Mouse (Mus musculus): ENCODE measurements around the gene Gramd2. TPM values are rescaled to one million over a fixed set of nuclear protein-coding genes. Genes with fewer than 3 reads are reported as not detected.

Gene Gramd2
- 13.2 and 15.2 TPM in 2 replicates for polyA plus RNA-seq (2012; rRNA removed)

- peak in 1 of 2 experiments; percentile 78 for DNase-seq (ENCODE audit: extremely low spot score in 1 of 2, low spot score in 1 of 2)
Observed at GRCm38 (mm10) chr9:59679678-59680533, at the start of gene Gramd2. TSS of gene Gramd2 (plus strand) at chr9:59680144.

GRCm38 (mm10) chr9:59638372-59638771 lies 41.6 kb upstream of the Gramd2 start:
- no peak for DNase-seq (ENCODE audit: extremely low spot score in 1 of 2, low spot score in 1 of 2)

GRCm38 (mm10) chr9:59639936-59640335 lies 40.0 kb upstream of the Gramd2 start:
- DNase-seq (ENCODE audit: extremely low spot score in 1 of 2, low spot score in 1 of 2) = no peak

GRCm38 (mm10) chr9:59641320-59641719 lies 38.6 kb upstream of the Gramd2 start:
- DNase-seq (ENCODE audit: extremely low spot score in 1 of 2, low spot score in 1 of 2) = no peak

GRCm38 (mm10) chr9:59649911-59650310 lies 30.0 kb upstream of the Gramd2 start:
- DNase-seq (ENCODE audit: extremely low spot score in 1 of 2, low spot score in 1 of 2) = no peak

- peak in 1 of 2 experiments; percentile 75 for DNase-seq (ENCODE audit: extremely low spot score in 1 of 2, low spot score in 1 of 2)
Observed at GRCm38 (mm10) chr9:59653371-59653770, 26.6 kb upstream of the Gramd2 start.

- DNase-seq (ENCODE audit: extremely low spot score in 1 of 2, low spot score in 1 of 2) = no peak
Observed at GRCm38 (mm10) chr9:59654450-59654983, 25.4 kb upstream of the Gramd2 start.

GRCm38 (mm10) chr9:59655958-59656634 lies 23.8 kb upstream of the Gramd2 start, which contains the start of gene Pkm:
TSS of gene Pkm (plus strand) at chr9:59656368.
- peak; percentile 95 to 99 for DNase-seq (ENCODE audit: extremely low spot score in 1 of 2, low spot score in 1 of 2)

GRCm38 (mm10) chr9:59656635-59657617 lies 23.0 kb upstream of the Gramd2 start:
- DNase-seq (ENCODE audit: extremely low spot score in 1 of 2, low spot score in 1 of 2) = peak; percentile 73 to 83

GRCm38 (mm10) chr9:59658146-59658545 lies 21.8 kb upstream of the Gramd2 start:
- DNase-seq (ENCODE audit: extremely low spot score in 1 of 2, low spot score in 1 of 2) = no peak

- peak; percentile 70 to 90 for DNase-seq (ENCODE audit: extremely low spot score in 1 of 2, low spot score in 1 of 2)
Observed at GRCm38 (mm10) chr9:59659036-59660026, 20.6 kb upstream of the Gramd2 start.

- no peak for DNase-seq (ENCODE audit: extremely low spot score in 1 of 2, low spot score in 1 of 2)
Observed at GRCm38 (mm10) chr9:59660421-59660820, 19.5 kb upstream of the Gramd2 start.

- no peak for DNase-seq (ENCODE audit: extremely low spot score in 1 of 2, low spot score in 1 of 2)
Observed at GRCm38 (mm10) chr9:59661298-59661975, 18.5 kb upstream of the Gramd2 start.

GRCm38 (mm10) chr9:59663226-59663625 lies 16.7 kb upstream of the Gramd2 start:
- DNase-seq (ENCODE audit: extremely low spot score in 1 of 2, low spot score in 1 of 2) = no peak

- DNase-seq (ENCODE audit: extremely low spot score in 1 of 2, low spot score in 1 of 2) = no peak
Observed at GRCm38 (mm10) chr9:59663957-59664356, 16.0 kb upstream of the Gramd2 start.

GRCm38 (mm10) chr9:59664664-59665256 lies 15.2 kb upstream of the Gramd2 start:
- DNase-seq (ENCODE audit: extremely low spot score in 1 of 2, low spot score in 1 of 2) = no peak

GRCm38 (mm10) chr9:59666016-59666415 lies 13.9 kb upstream of the Gramd2 start:
- no peak for DNase-seq (ENCODE audit: extremely low spot score in 1 of 2, low spot score in 1 of 2)

- no peak for DNase-seq (ENCODE audit: extremely low spot score in 1 of 2, low spot score in 1 of 2)
Observed at GRCm38 (mm10) chr9:59666813-59667212, 13.1 kb upstream of the Gramd2 start.
